Mouse (Mus musculus) c-Kit-negative CD71-positive TER-119-positive erythroid progenitor cells, embryonic 14.5 days (primary cell): ENCODE results near the gene Lrrc27.
A peak's percentile ranks its signal among the peaks of the same experiment; 100 is the strongest.

ENCODE experiments used
- DNase-seq: peaks from one replicate; pipeline ENCODE4 v3.0.0-alpha.2; 2013; ENCODE audit warnings: low read depth, low spot score

Lrrc27 gene

GRCm38 (mm10) chr7:139212754-139213745, at the start of gene Lrrc27, which contains the start of gene Stk32c:
Lrrc27 (plus strand) TSS chr7:139212988.
Stk32c (minus strand) TSS chr7:139213307.
- peak; percentile 67 for DNase-seq

DNA sequence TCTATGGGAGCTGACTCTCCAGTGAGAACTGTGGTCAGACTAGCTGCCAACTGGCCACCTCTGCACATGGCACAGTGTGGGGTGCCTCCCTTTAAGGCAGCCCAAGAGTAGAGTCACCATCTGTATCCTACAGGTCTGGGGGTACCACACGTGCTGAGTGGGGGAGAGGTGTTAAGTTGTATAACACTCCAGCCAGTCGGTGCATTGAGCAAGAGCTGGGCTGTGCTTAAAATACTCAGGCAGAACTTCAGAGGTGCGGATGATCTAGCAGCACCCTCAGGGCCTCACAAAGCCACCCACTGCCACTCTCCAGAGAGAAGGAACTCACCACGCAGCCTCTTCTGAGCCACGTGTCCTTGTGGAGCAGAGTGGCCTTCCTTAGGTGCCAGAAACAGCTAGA, 48.4 kb upstream of the Lrrc27 start:
- no peak for DNase-seq

- DNase-seq, result no peak
These were observed 43.6 kb upstream of the Lrrc27 start for GRCm38 (mm10) chr7:139169143-139169542.

- no peak for DNase-seq
These were observed 33.5 kb upstream of the Lrrc27 start for GRCm38 (mm10) chr7:139179299-139179698.

GRCm38 (mm10) chr7:139180058-139180457, 32.7 kb upstream of the Lrrc27 start:
- DNase-seq, result no peak

DNA sequence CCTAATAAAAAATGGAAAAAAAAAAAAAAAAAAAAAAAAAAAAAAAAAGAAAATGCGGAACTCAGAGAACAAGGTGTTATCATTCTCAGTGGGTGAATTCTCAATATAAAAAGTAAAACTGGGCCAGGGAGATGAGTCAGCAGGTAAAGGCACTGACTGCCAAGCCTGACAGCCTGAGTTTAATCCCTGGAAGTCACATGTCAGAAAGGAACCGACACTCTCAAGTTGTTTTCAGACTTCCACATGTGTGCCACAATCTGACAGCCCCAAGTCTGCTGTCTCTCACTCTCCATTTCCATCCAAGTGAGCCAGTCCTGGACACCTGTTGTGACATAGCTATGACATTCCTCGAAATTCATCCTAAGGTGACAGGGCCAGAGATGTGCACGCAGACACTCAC, 28.4 kb upstream of the Lrrc27 start:
- no peak for DNase-seq

- no peak for DNase-seq
These were observed 27.9 kb upstream of the Lrrc27 start for GRCm38 (mm10) chr7:139184846-139185245.

GRCm38 (mm10) chr7:139185971-139186370, 26.8 kb upstream of the Lrrc27 start:
- DNase-seq, result no peak

- no peak for DNase-seq
These were observed 26.4 kb upstream of the Lrrc27 start for GRCm38 (mm10) chr7:139186436-139186835.

GRCm38 (mm10) chr7:139187277-139187676, 25.5 kb upstream of the Lrrc27 start:
- no peak for DNase-seq

GRCm38 (mm10) chr7:139187771-139188633, 24.8 kb upstream of the Lrrc27 start:
- no peak for DNase-seq

DNA sequence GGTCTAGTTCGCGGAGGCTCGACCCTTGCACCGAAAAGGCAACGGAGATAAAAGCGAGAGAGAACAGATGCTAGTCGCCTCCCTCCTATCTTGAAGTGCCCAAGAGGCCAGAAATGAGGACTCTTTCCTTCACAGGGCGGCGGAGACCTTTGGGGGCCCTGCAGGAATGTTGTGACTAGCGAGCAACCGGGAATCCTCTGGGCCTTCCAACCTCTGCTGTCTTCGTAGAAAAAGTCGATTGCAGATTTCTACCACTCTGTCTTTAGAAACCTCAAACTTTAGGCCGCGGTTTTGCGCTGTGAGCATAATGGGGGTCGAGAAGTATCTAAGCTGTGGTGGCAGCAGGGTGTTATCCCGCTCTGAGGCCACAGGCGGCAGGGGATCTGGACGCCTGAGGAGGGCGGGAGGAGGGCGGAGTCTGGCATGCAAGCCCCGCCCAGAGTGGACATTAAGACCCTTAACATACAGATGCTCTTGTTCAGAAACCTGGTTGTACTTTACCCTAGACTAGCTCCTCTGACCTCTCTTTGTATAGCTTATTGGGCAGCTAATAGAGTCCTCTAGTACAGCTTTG, 24.1 kb upstream of the Lrrc27 start:
- no peak for DNase-seq

- DNase-seq, result no peak
These were observed 22.2 kb upstream of the Lrrc27 start for GRCm38 (mm10) chr7:139190616-139191015.

DNA sequence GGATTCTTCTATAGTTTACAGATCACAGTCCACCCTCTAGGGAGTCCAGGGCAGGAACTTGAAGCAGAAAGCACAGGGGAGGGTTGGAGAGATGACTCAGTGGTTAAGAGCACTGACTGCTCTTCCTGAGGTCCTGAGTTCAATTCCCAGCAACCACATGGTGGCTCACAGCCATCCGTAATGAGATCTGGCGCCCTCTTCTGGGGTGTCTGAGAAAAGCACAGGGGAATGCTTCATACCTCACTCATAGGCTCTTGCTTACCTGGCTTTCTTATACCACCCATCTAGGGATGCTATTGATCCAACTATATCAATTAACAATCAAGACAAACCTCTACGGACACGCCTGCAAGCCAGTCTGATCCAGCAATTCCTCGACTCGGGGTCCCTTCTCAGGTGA, 21.2 kb upstream of the Lrrc27 start:
- no peak for DNase-seq

DNA sequence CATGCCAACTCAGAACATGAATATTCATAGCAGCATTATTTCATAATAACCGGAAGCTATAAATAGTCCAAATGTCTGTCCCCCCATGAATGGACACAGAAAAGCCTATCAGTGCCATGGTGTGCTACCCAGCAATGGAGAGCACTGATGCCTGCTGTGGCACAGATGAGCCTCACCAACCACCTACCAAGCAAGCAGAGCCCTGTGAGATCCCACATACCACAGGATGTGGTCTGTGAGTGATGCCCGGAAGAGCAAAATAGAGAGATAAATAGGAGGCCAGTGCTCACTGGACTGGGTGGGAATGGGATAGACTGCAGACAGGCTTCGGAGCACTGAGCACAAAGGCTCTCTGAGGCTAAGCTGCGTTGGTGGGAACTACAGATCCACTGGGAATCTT, 15.8 kb upstream of the Lrrc27 start:
- DNase-seq, result no peak

DNA sequence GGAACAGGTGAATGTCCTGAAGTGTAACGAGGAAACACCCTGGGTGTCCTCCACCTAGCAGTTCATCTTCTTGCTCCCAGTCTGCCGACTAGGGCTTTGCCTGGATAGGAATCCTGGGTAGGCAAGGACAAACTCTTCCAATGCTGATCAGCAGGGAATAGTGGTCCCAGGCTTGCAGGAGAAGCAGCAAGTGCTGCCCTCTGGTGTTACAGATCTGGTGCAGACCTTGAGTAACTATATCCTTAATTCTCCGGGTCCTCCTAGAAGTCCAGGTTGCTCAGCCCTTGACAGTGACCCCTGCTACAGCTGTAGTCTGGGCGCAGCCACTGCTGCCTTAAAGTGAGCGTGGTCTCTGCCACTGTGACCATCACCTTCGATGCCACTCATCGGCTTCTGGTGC, 12.7 kb upstream of the Lrrc27 start:
- no peak for DNase-seq

DNA sequence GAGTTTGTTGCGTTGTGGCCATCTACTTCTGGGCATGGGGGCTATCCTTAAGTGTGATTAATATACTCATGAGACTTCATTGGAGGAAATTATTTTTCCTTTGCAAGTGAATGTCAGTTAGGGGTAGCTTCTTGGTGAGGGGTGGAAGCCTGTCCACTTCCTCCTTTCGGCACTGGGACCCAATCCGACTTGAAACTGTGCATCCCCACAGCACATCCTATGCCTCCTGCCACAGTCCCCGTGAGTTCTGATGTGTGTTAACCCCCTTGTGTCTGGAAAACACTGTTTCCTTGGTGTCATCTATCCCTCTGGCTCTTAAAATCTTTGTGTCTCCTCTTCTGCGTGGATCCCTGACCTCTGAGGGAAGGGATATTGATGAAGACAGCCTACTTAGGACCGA, 11.6 kb upstream of the Lrrc27 start:
- DNase-seq, result no peak

- DNase-seq, result peak; percentile 27
These were observed 4.6 kb upstream of the Lrrc27 start for GRCm38 (mm10) chr7:139208023-139208772.

DNA sequence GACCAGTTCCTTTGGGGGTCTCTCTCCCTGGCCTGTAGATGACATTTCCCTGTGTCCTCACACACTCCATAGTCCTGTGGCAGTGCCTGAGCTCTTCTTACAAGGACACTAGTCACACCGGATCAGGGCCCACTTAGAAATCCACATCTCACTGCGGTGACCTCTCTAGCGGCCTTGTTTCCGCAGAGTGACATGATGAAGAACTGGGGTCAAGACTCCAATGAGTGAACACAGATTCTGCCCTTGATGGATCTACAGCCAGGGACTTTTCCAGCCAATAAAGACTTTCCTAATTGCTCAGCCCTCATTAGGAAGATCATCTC, 4.1 kb upstream of the Lrrc27 start:
- DNase-seq, result no peak

- no peak for DNase-seq
These were observed 1.0 kb upstream of the Lrrc27 start for GRCm38 (mm10) chr7:139211761-139212160.

GRCm38 (mm10) chr7:139213751-139214150, 963 bp downstream of the Lrrc27 start:
- DNase-seq, result no peak
